Mouse (Mus musculus) cortical plate, adult 2 months (tissue): ENCODE results near the gene Fam20a. TPM values are rescaled to one million over a fixed set of nuclear protein-coding genes. Genes with fewer than 3 reads are reported as not detected.
"Not testable (repeated sequence)": the region's sequence is repeated elsewhere in the genome, so short reads cannot be mapped to it uniquely, and the experiment has no call there.

ENCODE experiments used
- H3K27ac ChIP-seq: fragments of 200-500 bp; 2 replicates; pipeline ENCODE4 v1.5.1; 2012; ENCODE audit warnings: low read length, control low read depth, inconsistent platforms; ENCODE audit not compliant: insufficient read depth
- H3K4me1 ChIP-seq: fragments of 200-500 bp; 2 replicates; pipeline ENCODE4 v1.6.1; 2011; ENCODE audit warnings: low read length; ENCODE audit not compliant: control insufficient read depth, insufficient read depth
- H3K4me3 ChIP-seq: fragments of 200-500 bp; 2 replicates; pipeline ENCODE4 v1.5.1; 2011; ENCODE audit warnings: mild to moderate bottlenecking, low read length, control low read depth; ENCODE audit not compliant: insufficient read depth
- CTCF ChIP-seq: fragments of 200-500 bp; IDR thresholded peaks from 2 replicates; pipeline ENCODE4 v1.5.1; 2011; ENCODE audit warnings: mild to moderate bottlenecking, control low read depth, low read length; ENCODE audit not compliant: insufficient read depth; ENCODE audit errors: extremely low read depth
- POLR2A ChIP-seq: fragments of 200-500 bp; IDR thresholded peaks from 2 replicates; pipeline ENCODE4 v1.6.1; 2011; ENCODE audit warnings: mild to moderate bottlenecking, low read length, control low read depth; ENCODE audit not compliant: insufficient read depth; ENCODE audit errors: extremely low read depth
- polyA plus RNA-seq: library from polyadenylated mRNA; depleted of rRNA; stranded (reverse); fragments of >200 nt; gene quantifications from 2 replicates; pipeline ENCODE4 v1.2.3, GENCODE M21; 2012

Gene Fam20a
- polyA plus RNA-seq, 1 experiment = 22.5 TPM

DNA sequence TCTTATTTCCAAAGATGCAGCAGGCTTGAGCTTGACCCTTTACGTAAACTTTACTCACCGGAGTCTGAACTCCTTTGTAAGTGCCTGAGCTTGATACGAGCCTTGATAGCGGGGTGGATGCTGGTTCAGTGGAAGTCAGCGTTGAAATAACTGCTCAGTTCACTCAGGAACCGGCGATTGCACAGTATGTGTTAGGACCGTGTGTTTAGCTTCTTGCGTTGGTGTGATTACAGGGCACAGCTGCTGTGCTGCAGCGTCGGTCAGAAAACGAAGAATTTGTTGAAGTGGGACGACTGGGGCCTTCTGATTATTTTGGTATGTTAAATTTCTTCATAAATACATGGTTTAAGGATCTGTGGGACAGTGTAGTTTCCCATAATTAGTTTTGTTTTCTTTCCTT, 55.7 kb downstream of the Fam20a start:
- Histone ChIP-seq H3K4me3 (no peak overlapping the region), H3K4me1 (0 out of 2 replicates have a peak, but pooled peaks cover 1% of the 10 kb centered on the region), H3K27ac (no peak overlapping the region)
- TF ChIP-seq POLR2A (no peak), CTCF (no peak)

DNA sequence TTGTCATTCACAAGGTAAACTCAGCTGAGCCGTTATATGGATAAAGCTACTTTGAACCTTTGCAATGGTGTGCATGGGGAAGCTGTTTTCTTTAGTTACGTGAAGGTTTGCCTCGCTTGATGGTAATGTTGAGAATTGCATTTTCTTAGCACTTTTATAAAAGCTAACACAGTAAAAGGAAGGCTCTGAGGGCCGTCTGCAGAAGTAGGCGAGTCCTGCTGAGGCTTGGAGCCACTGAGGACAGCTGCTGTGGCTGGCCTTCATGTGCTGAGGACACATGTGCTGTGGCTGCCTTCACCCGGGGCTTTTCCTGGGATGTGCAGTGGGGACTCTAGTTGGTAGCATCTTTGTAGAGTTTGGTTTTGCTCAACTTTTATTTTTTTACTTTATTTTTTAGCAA, 56.7 kb downstream of the Fam20a start:
- Histone ChIP-seq H3K4me1 (0 out of 2 replicates have a peak, but pooled peaks cover 1% of the 10 kb centered on the region), H3K27ac (no peak overlapping the region), H3K4me3 (no peak overlapping the region)
- TF ChIP-seq CTCF (no peak), POLR2A (no peak)

DNA sequence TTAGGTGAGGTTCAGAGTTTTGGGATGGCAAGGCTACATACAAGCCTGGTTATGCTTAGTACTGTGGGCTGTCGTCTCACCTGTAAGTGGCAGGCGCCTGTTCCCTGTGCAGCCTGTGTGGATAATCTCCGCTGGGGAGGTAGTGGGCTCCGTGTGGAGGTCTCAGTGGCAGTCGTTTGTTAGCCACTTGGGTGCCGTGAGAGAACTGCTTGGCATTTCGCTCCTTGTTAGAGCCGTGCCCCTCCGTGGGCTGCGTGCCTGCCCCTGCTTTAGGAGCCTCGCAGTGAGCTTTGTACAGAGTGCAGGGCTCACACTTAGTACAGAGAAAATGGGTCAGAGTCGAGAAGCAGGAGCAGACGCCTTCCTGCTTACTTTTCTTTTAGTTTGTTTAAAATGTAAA, 57.8 kb downstream of the Fam20a start:
- Histone ChIP-seq H3K27ac (no peak overlapping the region), H3K4me1 (peaks cover 3% of the 10 kb centered on the region; the same call in 1 of the 2 replicates), H3K4me3 (no peak overlapping the region)
- no peak for TF ChIP-seq POLR2A

DNA sequence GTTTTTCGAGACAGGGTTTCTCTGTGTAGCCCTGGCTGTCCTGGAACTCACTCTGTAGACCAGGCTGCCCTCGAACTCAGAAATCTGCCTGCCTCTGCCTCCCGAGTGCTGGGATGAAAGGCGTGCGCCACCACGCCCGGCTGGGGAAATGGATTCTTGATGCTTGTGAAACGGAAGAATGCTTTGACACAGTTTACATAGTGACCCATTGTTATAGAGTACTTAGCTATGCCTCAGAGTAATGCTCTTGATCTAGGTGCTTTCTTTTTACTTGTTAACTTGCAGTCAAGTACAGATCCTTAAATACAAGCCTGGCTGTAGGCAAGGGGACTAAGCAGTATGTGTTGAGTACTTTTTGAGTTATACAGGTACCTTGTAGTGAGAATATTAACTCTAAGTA, 61.6 kb downstream of the Fam20a start:
- not testable (repeated sequence) for H3K4me3 ChIP-seq, H3K4me1 ChIP-seq, H3K27ac ChIP-seq

DNA sequence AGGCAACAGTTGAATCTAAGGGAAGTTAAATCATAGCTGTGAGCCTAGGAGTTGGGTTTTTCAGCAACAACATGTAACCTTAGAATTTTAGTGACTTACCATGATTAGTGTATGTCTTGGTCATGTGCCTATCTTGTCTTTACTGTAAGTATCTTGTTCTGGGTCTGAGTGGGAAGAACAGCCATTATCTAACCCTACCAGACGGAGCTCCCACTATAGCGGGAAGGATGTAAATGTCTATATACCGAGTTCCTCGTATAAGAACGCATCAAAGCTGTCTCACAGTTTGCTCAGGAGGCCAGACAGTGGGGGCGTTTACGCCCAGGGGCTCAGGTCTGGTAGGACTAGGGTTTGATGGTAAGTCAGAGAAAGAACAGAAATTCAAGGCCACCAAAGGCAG, 65.8 kb downstream of the Fam20a start:
- H3K4me1 ChIP-seq = peaks cover 12% of the 10 kb centered on the region; the same call in 1 of the 2 replicates
- H3K4me3 ChIP-seq = no peak overlapping the region
- TF ChIP-seq CTCF (no peak), POLR2A (no peak)
- no peak overlapping the region for H3K27ac ChIP-seq

DNA sequence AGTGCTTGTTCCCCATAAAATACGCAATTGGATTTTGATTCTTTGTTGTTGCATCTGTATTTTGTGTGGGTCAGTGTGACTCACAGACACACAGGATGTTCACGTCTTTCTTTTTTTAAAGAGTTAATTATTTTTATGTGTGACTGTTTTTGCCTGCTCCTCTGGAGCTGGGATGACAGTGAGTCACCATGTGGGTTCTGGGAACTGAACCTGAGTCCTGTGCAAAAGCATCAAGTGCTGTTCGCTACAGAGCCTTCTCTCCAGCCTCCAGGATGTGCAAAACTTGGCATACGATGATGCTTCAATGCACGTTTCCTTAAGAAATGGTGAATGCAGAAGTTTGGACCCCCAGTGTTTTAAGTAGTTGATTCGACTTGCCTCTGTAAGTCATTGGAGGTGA, 67.5 kb downstream of the Fam20a start:
- Histone ChIP-seq H3K4me1 (peaks cover 10% of the 10 kb centered on the region; the same call in 1 of the 2 replicates), H3K4me3 (no peak overlapping the region; the same call in 1 of the 2 replicates), H3K27ac (no peak overlapping the region)
- TF ChIP-seq POLR2A (no peak), CTCF (no peak)

DNA sequence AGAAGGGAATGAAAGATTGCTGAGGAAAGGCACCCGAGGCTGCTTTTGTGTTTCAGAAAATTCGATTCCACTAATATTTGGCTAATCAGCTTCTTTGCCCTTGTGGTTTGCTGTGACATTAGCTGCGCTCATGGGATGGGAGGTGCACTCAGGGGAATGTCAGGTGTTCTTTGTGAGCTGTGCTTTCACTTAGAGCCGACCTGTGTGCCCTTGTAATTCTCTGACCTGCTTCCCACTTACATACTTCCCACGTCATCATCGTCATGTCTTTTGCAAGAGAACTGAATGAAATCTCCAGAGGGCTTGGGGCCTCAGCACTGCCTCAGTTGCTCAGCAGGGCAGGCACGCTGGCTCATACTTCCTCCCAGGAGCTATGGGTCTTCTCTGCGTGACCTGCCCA, 68.9 kb downstream of the Fam20a start:
- Histone ChIP-seq H3K27ac (no peak overlapping the region), H3K4me1 (peaks cover 11% of the 10 kb centered on the region), H3K4me3 (peak overlapping the region; percentile 42)
- no peak for TF ChIP-seq CTCF
- TF ChIP-seq POLR2A = no peak

DNA sequence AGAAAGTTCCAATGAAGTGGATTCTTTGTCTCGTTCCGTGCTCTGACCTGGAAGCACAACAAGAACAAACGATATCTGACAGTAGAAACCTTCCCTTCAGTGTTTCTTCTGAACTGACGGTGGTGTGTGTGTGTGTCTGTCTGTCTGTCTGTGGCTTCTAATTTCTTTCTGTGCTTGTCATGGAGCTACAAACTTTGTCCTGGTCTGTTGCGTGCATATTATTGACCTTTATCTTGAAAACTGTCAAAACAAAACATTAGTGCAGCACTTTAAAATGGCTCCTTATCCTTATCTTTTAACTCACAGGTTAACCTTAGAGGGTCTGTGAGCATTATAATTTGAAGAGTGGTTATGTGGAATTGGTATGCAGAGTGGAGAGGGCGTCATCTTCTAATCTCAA, 69.6 kb downstream of the Fam20a start:
- Histone ChIP-seq H3K4me3 (peak overlapping the region; percentile 42), H3K27ac (no peak overlapping the region), H3K4me1 (peaks cover 11% of the 10 kb centered on the region)
- TF ChIP-seq CTCF = no peak
- no peak for TF ChIP-seq POLR2A

DNA sequence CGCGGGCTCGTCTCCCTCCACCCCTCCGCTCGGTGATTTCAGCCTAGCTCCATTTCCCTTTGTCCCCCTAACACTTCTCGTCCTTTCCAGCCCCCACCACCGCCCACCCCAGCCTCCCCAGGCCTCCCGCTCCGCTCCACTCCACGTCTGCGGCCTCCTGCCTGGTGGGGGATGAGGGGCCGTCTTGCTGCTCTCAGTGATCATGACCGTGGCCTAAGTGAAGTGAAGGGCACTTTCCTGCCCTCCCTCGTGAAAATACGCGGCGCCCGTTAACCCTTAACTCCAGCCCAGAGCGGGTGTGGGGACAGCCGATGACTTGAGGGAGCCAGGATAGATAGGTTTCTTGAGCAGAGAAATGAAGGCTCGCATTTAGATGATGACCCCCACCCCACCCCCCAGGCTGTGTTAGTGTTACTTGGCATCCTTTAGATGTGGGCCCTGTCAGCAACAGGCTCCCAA, 70.5 kb downstream of the Fam20a start:
- Histone ChIP-seq H3K27ac (peak overlapping the region; percentile 86), H3K4me3 (peak overlapping the region; percentile 42), H3K4me1 (peaks cover 11% of the 10 kb centered on the region)
- TF ChIP-seq POLR2A (no peak), CTCF (no peak)

DNA sequence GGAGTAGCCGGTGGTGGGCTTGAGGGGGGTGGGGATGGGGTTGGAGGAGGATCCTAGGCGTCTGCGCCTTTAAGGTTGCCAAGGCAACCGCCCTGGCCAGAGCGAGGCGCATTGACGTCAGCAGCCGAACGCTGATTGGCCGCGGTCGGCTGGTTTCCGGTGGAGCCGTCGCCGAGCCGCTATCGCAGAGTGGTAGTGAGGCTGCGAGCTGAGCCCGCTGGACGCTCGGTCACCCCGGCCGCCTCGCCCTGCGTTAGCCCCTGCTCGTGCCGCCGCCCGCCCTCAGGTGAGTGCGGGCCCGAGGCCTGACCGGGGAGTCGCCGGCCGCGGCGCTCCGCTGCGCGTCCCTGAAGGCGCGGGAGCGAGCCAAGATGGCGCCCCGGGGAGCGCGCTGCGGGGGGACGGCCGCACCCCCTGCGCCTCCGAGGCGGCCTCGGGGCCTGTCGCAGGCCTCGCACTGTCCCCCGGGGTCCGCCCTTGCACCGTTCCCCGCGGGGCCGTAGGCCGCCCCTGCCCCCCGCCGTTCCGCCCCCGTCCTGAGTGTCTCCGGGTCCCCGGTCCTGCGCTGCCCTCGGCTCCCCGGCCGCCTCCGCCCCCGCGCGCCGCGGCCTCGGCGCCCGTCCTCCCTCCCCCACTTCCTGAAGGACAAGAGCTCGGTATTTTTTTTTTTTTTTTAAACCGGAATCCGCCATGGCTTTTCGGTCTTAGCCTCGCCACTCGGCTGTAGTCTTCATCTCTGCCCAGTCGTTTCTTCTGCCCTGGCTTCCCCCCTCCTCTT, 71.1 kb downstream of the Fam20a start:
- TF ChIP-seq POLR2A (peak; percentile 92), CTCF (no peak)
- Histone ChIP-seq H3K27ac (peak overlapping the region; percentile 99), H3K4me1 (peaks cover 11% of the 10 kb centered on the region), H3K4me3 (peak overlapping the region; percentile 42)
